Mouse (Mus musculus) R1 (cell line): Measurements from ENCODE around the gene Hoxb6.

Experiments
- DNase-seq: peaks from one replicate; pipeline ENCODE4 v3.0.0-alpha.2; 2018; ENCODE audit warnings: low read depth, low spot score

Hoxb6 gene

DNA sequence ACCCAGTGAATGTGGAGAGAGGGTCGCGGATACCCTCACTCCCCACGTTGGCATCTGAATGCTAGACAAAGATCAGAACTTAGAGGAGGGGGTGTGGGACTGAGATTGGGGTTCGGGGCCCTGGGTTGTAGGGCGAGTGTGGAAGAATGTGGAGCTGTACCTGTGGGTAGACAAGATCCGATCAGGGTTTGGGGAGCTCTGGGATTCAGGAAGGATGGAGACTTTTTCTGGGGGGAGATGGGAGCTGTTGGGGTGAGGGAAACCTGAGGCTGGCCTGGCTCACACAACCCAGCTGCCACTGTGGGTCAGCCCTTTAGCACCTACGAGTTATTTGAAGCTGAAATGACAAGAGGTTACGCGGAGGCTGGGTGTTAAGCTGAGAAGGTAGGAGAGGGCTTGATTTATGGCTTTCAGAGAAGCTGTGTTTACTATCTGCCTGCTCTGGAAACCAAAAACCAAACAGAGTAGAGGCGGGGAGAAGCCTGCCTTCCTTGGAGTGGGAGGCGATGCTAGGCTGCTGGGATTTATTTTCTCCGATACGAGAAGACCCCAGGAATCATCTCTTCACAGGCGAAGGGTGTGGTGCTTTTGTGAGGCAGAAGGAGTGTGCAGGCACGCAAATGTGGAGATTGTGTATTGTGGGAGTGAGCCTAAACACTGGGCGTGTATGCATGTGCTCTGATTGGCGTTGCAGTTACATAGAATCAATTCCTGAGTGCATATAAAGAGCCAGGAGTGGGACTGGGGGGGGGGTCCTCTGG, 41.1 kb downstream of the Hoxb6 start:
- DNase-seq = no peak

DNA sequence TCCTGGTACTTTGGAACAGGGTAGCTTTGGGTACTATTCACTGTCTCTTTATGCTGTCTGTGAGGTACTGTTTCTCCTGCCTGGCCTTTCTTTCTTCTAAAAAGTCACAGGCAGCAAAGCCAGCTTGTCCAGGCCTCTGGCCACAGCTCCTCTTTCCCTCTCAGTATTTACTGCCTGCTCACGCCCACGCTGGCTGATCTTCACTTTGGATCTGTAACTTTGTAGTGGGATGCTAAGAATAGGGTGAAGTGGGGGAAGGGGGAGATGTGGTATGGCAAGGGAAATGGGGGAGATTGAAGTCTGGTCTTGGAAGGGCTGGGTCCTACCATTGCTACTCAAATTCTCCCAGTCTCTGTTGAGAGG, 41.7 kb downstream of the Hoxb6 start:
- DNase-seq = no peak

- DNase-seq = no peak
Observed at GRCm38 (mm10) chr11:96334998-96335397, 42.7 kb downstream of the Hoxb6 start.

DNA sequence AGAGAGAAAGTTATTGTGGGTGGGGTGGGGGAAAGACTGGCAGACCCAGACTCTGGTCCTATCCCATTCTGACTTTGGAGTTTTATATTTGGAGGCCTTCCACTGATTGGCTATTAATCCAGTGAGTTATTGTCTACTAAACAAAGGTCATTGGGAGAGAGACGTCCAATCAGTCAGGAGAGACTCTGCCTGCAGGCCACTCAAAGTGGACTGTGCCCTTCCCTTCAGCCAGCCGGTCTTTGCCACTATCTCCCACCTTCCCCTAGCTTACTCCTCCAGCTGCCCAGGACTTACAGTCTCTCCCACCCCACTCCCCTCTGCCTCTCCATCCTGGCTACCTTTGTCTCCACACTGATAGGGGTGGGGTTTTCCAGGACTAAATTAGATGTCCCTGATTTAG, 44.3 kb downstream of the Hoxb6 start:
- no peak for DNase-seq

DNA sequence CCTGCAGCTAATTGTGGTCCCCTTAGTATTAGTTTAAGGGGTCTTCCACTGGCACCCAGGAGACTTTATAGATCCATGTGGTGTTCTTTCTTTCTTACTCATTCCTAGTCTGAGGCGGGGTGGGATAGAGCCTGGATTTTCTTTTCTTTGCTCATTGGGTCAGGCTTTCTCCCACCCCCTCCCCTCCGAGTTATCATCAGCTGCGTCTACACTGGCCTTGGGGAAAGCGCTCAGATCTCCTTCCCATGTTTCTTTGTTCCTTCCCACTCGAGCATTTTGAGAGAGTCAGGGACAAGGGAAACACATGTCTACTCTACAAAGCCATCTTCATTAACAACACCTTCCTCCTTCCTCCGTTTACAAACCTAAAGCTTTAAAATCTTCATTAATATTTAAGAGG, 44.8 kb downstream of the Hoxb6 start:
- no peak for DNase-seq

DNA sequence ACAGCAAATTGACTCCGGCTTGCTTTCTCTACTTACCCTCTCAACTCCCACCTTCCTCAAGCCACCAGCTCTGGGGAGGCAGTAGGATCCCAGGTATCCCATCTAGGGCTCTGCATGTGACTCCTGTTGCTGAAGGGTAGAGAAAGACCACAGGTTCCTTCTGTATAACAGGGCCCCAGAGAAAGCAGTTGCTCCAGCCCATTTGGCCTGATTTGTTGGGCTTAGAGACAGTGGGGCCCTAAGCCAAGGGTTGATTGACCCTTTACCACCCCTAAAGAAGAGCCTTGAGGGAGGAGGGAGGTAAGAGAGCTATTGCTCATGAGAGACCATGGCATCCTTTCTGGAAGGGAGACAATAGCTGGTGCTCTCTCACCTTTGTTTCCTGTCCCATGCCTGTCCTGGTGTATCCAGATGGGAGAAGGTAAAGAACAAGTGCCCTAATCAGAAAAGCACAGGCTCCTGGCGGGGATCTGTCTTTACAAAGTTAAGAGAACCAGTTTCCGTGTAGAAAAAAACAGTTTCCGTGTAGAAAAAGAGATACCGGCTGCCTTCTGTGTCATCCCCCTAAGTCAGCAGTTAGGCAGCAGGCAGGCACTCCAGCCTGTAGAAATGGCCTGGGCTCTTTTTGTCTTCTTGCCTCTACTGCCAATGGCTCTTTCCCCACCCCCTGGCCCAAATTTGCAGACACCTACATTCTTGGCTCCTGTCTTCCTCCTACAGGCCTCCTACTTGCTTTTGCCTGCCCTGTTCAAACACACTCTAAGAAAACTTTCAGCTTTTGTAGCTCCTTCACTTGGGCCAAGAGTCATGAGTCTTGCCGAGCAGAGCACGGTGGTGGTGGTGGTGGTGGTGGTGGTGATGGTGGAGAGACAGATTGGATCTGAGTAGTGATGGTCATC, 46.9 kb downstream of the Hoxb6 start:
- DNase-seq = no peak

- DNase-seq = no peak
Observed at GRCm38 (mm10) chr11:96340698-96341365, 48.6 kb downstream of the Hoxb6 start.

GRCm38 (mm10) chr11:96341701-96342575, 49.7 kb downstream of the Hoxb6 start:
- peak; percentile 58 for DNase-seq

DNA sequence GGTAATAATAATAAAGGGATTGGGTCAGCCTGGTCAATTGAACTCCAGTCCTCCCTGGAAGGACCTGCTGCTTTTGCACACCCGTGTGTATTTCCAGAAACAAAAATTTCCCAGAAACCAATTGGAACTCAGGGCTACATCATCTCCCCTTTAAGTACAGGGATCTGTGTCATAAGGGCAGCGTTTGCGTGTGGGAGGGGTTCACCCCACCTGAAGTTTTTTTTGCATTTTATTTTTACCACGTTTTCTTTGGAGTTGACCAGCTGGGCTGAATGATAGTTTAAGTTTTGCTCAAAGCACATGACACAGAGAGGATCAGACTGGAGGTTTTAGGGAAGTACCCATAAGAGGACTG, 50.3 kb downstream of the Hoxb6 start:
- no peak for DNase-seq

DNA sequence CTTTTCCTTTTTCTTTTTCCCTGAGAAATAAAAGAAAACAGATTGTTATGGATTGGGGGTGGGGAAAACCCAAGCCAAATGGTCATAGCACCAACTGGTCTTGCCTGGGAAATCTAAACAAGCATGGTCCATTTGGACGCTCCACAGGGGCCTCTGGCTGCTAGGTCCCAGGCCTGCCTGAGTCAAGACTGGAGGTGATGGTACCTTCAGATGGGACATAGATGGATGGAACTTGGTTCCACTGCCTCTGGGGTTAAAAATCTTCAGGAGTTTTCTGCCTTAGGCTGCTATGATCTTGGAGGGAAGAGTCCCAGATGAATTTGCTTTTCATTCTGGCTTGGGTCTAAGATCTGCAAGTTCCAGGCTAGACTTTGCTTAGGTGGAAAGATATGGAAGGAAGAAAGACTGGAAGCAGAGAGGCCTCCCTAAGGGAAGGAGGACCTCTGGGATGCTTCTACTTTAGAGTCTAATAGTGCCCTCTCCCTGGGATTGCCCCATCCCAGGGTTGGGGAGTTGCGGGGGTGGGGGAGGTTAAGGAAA, 51.0 kb downstream of the Hoxb6 start:
- no peak for DNase-seq

- DNase-seq = no peak
Observed at GRCm38 (mm10) chr11:96344061-96344877, 52.0 kb downstream of the Hoxb6 start.

DNA sequence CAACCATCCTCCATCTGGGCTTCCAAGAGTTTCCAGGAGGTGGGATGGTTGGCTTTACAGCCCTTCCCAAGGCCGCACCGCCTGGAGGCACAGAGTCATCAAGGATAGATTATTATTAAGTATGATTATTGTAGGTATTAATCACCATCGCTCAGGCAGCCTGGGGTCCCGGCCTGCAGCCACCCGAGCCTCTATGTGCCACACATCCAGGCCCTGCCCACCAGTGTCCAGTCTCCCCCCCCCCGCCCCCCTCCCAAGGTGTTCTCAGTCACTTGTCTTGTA, 52.5 kb downstream of the Hoxb6 start:
- no peak for DNase-seq

DNA sequence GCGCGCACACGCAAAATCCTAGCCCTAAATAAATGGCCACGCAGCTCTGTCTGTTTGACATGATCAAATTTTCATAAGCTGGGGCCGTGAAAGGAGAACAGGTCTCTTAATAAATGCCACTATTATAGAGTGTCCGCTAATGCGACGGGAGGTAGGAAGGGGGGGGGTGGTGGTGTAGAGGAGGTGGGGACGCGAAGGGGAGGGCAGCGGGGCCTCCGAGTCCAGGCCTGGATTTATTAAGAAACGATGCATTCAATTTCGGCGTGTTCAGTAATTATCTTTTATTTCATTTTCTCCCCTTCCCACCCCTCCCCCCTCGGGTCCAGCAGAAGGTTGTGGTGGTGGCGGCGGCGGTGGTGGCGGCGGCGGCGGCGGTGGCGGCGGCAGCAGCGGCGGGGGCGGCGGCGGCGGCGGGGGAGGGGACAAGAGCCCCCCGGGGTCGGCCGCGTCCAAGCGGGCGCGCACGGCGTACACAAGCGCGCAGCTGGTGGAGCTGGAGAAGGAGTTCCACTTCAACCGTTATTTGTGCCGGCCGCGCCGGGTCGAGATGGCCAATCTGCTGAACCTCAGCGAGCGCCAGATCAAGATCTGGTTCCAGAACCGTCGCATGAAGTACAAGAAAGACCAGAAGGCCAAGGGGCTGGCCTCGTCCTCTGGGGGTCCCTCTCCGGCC, 53.1 kb downstream of the Hoxb6 start:
- no peak for DNase-seq

DNA sequence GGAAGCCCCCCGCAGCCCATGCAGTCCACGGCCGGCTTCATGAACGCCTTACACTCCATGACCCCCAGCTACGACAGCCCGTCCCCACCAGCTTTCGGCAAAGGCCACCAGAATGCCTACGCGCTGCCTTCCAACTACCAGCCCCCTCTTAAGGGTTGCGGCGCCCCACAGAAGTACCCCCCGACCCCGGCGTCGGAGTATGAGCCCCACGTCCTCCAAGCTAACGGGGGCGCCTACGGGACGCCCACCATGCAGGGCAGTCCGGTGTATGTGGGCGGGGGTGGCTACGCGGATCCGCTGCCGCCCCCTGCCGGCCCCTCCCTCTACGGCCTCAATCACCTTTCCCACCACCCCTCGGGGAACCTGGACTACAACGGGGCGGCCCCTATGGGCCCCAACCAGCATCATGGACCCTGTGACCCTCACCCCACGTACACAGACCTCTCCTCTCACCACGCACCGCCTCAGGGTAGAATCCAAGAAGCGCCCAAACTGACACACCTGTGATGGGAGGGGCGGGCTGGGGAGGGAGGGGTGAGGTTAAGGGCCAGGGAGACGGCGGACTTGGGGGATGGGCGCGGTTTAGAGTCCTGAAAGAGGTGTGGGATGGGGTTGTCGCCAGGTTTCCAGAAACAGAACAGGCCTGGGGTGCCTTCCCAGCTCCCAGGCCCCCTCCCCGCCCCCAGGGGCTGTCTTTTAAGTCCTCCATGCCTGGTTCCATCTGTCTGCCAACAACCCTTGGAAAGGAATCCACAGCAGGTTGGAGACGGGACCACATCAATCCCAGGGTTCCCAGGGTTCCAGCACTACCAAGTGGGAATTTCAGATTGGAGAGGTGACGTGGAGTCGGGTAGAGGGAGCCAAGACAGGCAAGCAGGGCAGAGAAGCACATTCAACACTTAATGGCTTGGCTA, 53.9 kb downstream of the Hoxb6 start:
- peak; percentile 53 for DNase-seq

DNA sequence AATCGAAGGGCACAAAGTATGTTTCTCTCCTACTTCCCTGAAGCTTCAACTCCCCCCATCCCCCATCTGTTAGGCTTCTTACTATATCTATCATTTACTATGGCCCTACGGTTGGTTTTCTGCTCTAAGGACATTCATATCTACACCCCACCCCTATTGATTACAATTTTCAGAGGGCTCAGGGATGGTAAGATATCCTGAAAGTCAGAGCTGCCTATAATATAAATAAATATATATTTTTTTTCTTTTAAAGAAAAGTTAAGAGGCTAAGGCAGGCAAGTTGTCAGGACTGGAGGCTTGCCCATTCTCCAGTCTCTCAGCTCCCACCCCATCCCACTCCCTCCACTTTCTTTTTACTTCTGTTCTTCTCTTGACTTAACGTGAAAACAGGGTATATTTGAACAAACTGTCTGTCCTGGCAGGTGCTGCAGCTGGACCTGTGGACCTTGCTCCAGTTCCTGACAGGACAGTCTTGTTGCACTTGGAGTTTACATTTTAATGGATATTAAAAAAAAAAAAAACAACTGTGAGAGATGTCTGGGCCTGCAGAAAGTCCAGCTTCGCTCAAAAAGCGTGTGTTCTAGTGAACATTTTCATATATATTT, 54.7 kb downstream of the Hoxb6 start:
- DNase-seq = no peak

DNA sequence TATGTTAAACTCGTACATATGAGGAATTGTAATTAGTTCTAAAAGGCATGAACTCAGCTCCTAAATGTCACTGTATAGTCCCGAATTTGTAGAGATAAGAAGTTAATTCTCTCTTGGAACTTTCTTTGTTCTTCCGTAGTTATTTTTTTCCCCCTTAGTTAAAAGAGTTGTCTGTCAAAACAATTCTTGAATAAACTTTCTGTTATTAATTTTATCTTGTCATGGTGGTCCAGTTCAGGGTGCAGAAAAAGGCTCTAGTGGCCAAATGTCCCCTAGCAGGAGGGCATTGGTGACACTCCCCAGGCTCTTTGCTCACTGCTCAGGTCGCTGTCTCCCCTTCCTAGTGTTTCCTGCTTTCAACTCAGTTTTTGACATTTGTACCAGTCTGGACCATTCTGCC, 55.4 kb downstream of the Hoxb6 start:
- DNase-seq = no peak

DNA sequence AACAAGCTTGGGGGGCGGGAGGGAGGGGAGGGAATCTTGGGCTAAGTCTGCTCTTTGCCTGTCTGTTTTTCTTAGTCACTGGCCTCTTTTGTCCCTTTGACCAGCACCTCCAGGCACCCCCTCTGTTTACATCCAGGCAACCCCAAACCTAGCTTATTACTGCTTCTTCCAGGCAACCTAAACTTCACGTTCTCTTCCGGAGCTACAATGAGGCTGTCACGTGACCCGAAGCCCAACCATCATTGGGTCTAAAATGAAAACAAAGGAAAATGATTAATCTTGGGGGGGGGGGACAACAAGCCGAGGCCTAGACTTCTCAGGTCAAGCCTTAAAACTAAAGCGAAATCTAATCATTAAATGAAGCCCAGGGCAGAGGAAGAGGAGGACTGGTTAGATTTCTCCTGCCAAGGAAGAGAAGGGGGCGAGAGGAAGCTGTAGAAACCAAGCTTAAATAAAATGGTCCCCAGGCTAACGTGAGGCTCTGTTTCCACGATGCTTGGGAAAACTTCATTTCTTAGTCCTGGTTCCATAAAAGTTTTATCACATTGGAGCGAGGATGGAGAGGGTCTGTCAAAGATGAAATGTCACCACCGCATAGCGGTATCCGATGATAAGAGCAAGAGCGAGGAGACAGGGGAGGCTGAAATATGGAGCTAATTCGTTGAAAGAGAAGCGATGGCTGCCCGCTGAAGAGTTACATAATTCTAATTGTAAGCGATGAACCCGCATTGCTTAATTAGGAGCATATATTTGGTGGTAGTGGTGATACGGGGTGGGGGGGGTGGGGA, 56.1 kb downstream of the Hoxb6 start:
- no peak for DNase-seq

DNA sequence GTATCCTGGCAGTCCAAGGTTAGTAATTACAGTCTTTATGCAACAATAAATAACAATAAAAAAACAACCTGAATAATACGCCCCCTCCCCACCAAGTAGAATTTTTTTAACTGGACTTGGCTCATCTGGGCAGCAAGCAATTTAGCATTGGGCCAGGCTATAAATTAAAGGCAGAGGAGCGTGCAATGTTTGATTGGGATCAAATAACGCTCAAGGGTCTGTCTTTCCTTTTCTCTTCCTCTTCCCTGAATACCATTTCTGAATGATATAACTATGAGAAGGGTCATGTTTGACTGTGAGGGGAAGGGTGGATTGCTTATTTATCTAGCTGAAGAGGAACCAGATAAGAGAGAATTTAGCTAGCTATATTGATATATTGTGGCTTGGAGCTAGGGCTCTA, 56.7 kb downstream of the Hoxb6 start:
- no peak for DNase-seq
